Mouse (Mus musculus): ENCODE data around the gene Pgs1. TPM values are rescaled to one million over a fixed set of nuclear protein-coding genes. Genes with fewer than 3 reads are reported as not detected.

Gene Pgs1
- 10 to 100 TPM; 53.9 to 54.5 TPM for total RNA-seq (2021)
- 99.4 and 165 TPM in 2 replicates for polyA plus RNA-seq (2012; rRNA removed)
- long read RNA-seq, transcript Pgs1-203 (10 exons, 2,863 nt) = major isoform, 103 of 134 reads
- long read RNA-seq, transcript Pgs1-201 (10 exons, 2,197 nt) = minor isoform, 5 of 134 reads
- long read RNA-seq, partial matches to known transcripts = 9 of 134 reads
- long read RNA-seq, other reads (novel, unspliced or antisense) = 17 of 134 reads

- DNase-seq = peak; percentile 95
Measured at GRCm38 (mm10) chr11:117986126-117987031, at the start of gene Pgs1. Pgs1 (plus strand) TSS chr11:117986292.

- no peak for DNase-seq
Measured at GRCm38 (mm10) chr11:117939004-117939730, 46.9 kb upstream of the Pgs1 start.

GRCm38 (mm10) chr11:117939741-117940285 is 46.3 kb upstream of the Pgs1 start:
- DNase-seq = peak; percentile 67

GRCm38 (mm10) chr11:117940881-117941280 is 45.2 kb upstream of the Pgs1 start:
- no peak for DNase-seq

- no peak for DNase-seq
Measured at GRCm38 (mm10) chr11:117941325-117941834, 44.7 kb upstream of the Pgs1 start.

GRCm38 (mm10) chr11:117941848-117942247 is 44.2 kb upstream of the Pgs1 start:
- DNase-seq = no peak

- peak; percentile 44 for DNase-seq
Measured at GRCm38 (mm10) chr11:117946195-117946979, 39.7 kb upstream of the Pgs1 start.

- DNase-seq = no peak
Measured at GRCm38 (mm10) chr11:117946996-117947419, 39.1 kb upstream of the Pgs1 start.

GRCm38 (mm10) chr11:117949392-117950091 is 36.5 kb upstream of the Pgs1 start:
- DNase-seq = peak; percentile 82

- DNase-seq = no peak
Measured at GRCm38 (mm10) chr11:117951391-117951790, 34.7 kb upstream of the Pgs1 start.

GRCm38 (mm10) chr11:117952174-117952933 is 33.7 kb upstream of the Pgs1 start:
- DNase-seq = no peak

- DNase-seq = no peak
Measured at GRCm38 (mm10) chr11:117954094-117954493, 32.0 kb upstream of the Pgs1 start.

GRCm38 (mm10) chr11:117954819-117955218 is 31.3 kb upstream of the Pgs1 start:
- no peak for DNase-seq

GRCm38 (mm10) chr11:117955621-117956020 is 30.5 kb upstream of the Pgs1 start:
- no peak for DNase-seq

GRCm38 (mm10) chr11:117958197-117958596 is 27.9 kb upstream of the Pgs1 start:
- DNase-seq = peak; percentile 88

GRCm38 (mm10) chr11:117959166-117959565 is 26.9 kb upstream of the Pgs1 start:
- DNase-seq = peak; percentile 75

GRCm38 (mm10) chr11:117959741-117960381 is 26.2 kb upstream of the Pgs1 start:
- no peak for DNase-seq

- no peak for DNase-seq
Measured at GRCm38 (mm10) chr11:117960601-117961000, 25.5 kb upstream of the Pgs1 start.
